Mouse (Mus musculus): Measurements from ENCODE around the gene Utrn. TPM values are rescaled to one million over a fixed set of nuclear protein-coding genes. Genes with fewer than 3 reads are reported as not detected.

Utrn gene
- total RNA-seq, 2 experiments from 2014 or later: 66.8 to 67.5 TPM

GRCm38 (mm10) chr10:12836048-12836816 lies 32.9 kb downstream of the Utrn start:
- DNase-seq: no peak

DNA sequence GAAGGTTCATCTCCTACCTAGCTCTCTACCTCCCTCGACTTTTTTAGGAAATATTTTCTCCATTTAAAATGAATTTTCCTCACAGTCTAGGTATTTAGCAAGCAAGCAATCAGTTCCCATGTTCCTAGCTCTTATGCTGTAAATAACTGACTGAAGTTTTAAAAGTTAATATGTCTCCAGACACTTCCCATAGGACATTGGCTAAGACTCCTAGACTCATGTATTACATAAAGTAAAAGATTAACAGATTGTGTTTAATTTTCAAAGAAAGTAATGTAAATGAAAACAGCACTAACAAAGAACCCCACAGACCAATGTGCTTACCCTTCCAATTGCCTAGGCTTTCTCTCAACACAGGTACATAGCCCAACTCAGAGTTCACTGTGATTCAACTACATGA lies 35.0 kb downstream of the Utrn start:
- DNase-seq: no peak

- no peak for DNase-seq
These were observed 37.0 kb downstream of the Utrn start for GRCm38 (mm10) chr10:12832163-12832562.

DNA sequence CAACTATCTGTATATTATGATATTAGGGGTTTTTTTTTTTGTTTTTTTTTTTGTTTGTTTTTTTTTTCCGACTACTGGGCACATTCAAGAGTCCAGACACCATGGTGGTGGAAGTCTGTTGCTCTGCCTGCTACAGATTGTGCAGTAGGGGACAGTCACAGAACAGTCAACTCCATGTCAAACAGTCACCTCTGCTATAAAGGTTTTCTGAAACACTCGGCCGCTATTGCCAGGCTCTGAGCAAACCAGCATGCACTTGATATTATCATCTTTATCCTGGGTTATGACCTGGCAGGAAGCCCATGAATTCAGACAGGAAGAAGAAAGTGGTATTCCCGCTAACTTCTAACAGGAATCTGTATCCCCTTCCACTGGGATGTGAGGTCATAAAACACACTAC lies 41.4 kb downstream of the Utrn start:
- no peak for DNase-seq

- DNase-seq: no peak
These were observed 41.9 kb downstream of the Utrn start for GRCm38 (mm10) chr10:12827306-12827705.

DNA sequence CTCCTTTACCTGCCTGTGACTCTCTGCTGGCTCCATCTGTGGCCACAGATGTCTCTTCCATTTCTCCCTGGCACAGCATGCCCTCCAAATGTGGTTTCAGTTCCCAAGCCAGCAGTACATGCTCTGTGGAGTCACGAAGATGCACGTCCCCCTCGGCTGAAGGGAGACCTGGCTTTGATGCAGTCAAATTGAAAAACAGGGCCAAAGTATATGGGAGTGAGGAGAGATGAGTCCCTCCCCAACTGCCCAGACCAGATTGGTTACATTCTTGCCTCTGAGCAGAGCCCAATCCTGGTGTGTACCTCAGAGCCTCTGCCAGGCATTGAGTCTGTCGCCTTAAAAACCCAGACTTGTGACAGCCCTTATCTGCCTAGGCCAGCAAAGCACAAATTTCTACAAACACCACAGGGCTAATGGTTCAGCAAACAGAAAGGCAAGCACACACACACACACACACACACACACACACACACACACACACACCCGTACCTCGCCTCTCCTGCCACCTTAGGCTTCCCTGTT lies 42.3 kb downstream of the Utrn start:
- peak in 1 of 2 experiments; percentile 37 for DNase-seq

DNA sequence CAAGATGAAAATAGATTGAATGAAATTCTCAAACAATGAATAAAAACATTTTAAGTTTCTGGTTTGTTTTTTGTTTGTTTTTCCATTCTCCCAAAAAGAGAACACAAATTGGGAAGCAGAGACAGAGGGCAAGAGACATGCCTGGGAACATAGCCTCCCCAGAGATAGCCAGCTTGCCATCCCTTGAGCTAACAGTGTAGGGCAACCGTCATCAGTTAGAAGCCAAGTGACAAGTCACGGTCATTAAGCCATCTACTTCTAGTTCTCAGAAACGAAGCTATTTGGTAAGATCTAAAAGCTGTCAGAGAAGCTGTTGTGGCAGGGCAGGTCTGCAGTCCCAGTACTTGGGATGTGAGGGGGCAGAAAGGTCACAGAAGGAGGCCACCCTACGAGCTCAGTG lies 44.8 kb downstream of the Utrn start:
- DNase-seq: no peak

- no peak for DNase-seq
These were observed 45.5 kb downstream of the Utrn start for GRCm38 (mm10) chr10:12823437-12824219.

DNA sequence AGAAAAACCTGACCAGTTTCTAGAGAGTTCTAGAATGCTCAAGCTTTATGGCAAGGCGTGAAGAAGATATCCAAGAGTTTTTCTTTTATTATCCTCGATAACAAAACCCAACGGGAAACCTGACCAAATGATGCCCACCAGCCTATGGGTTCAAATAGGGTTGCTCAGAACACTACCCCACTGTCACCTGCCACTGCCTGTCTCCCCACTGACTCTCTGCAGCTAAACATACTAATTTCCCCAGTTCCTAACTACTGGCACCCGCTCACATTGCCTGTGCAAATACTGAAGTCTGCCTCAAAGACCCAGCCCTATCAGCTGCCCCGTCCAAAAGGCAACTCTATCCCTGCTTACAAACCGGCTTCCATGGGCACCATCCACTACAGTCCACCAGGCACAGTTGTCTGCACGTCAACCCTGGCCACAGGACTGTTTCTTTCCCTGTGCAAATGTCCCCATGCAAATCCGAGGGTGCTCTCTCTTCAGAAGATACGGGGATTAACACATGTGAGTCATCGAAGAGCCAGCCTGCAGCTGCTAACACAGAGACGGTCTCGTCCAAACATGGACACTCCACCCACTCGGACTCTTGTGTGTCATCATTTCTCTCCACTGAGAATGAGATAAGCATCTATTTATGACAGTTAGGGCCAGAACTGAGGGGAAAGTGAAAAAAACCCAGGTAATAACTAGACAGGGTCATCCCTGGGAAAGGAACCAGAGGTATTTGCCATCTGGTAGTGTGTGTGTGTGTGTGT lies 48.0 kb downstream of the Utrn start:
- DNase-seq: peak in 1 of 2 experiments; percentile 49

GRCm38 (mm10) chr10:12817409-12817808 lies 51.8 kb downstream of the Utrn start:
- peak; percentile 80 for DNase-seq

GRCm38 (mm10) chr10:12816530-12816929 lies 52.6 kb downstream of the Utrn start:
- no peak for DNase-seq

GRCm38 (mm10) chr10:12814411-12814810 lies 54.8 kb downstream of the Utrn start:
- DNase-seq: no peak

DNA sequence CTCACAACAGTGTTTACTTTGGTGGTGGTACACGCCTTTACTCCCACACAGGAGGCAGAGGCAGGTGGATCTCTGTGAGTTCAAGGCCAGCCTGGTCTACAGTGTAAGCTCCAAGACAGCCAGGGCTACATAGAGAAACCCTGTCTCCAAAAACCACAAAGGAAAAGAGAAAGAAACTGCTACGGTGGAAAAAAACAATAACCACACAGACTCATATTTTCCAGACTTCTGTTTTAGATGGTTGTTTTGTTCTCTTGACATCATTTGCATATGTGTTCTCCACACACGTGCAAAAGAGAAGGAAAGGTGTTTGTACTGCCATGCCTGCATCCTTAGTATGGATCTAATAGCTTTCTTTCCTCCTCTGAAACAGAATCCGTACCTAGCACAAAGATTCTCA lies 55.3 kb downstream of the Utrn start:
- DNase-seq: no peak

GRCm38 (mm10) chr10:12813211-12813811 lies 55.9 kb downstream of the Utrn start:
- DNase-seq: peak; percentile 61 to 73

DNA sequence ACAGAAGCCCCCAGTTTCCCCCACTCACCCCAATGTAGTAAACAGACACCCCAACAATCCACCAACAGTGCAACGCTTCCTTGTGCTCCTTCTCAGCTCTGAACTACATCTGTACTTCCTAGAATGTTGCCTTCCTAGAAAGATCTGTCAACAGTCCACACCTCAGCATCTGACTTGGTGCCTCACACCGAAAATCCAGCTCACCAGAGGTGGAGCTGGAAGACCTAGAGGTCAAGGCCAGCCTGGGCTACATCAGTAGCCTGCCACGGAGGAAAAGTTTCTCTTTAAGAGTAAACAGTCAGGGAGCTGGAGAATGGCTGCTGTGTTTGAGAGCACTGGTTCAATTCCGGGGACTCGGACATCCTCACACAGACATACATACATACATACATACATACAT lies 56.5 kb downstream of the Utrn start:
- DNase-seq: no peak

- no peak for DNase-seq
These were observed 58.3 kb downstream of the Utrn start for GRCm38 (mm10) chr10:12810816-12811215.

GRCm38 (mm10) chr10:12809702-12810101 lies 59.5 kb downstream of the Utrn start:
- peak in 1 of 2 experiments; percentile 49 for DNase-seq

GRCm38 (mm10) chr10:12808467-12808866 lies 60.7 kb downstream of the Utrn start:
- DNase-seq: no peak

GRCm38 (mm10) chr10:12807706-12808105 lies 61.5 kb downstream of the Utrn start:
- peak in 1 of 2 experiments; percentile 40 for DNase-seq

- no peak for DNase-seq
These were observed 63.3 kb downstream of the Utrn start for GRCm38 (mm10) chr10:12805826-12806225.

- no peak for DNase-seq
These were observed 65.2 kb downstream of the Utrn start for GRCm38 (mm10) chr10:12803939-12804338.

DNA sequence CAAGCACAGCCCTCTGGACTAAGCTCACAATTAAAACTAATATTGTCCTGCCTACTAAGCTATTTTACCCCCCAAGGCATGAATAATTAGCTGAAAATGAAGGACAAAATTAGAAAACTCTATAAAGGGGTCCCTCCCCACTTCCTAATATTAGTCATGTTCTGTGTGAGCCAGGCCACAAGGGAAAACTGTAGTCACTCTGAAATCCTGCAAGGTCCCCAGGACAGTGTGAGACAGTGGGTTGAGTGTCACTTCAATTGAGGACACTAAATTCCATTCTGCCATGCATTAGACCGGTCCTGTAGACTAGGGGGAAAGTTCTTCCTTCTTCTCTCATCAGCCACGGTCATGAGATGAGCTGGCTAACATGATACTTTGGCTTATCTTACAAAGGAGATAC lies 69.7 kb downstream of the Utrn start:
- DNase-seq: no peak
